Mouse (Mus musculus) erythroid progenitor cell, adult 5-6 weeks (primary cell): ENCODE measurements around the gene Ifit3. TPM values are rescaled to one million over a fixed set of nuclear protein-coding genes. Genes with fewer than 3 reads are reported as not detected.
A peak's percentile ranks its signal among the peaks of the same experiment; 100 is the strongest.
"Not testable (repeated sequence)": the region's sequence is repeated elsewhere in the genome, so short reads cannot be mapped to it uniquely, and the experiment has no call there.

ENCODE experiments used
- ATAC-seq: replicated peaks from 2 replicates; pipeline ENCODE4 v1.8.0; 2016; ENCODE audit warnings: moderate number of reproducible peaks, mild to moderate bottlenecking, moderate TSS enrichment, inconsistent platforms; ENCODE audit not compliant: poor library complexity, low FRiP score, severe bottlenecking
- total RNA-seq, 2 experiments: library from RNA; stranded (forward) in 1 of 2; stranded (reverse) in 1 of 2; fragments of 150-400 nt in 1 of 2; fragments of 186-747, 209-891 nt in 1 of 2; gene quantifications; 2 replicates each; pipeline versions ENCODE4 v1.2.3 to v1.2.4; 2015 to 2017; ENCODE audit warnings: low replicate concordance in 2 of 2

Ifit3 gene
- 2.5 and 9.2 TPM in 2 replicates for total RNA-seq (2015; ENCODE audit: low replicate concordance)
- 2.3 and 4.5 TPM in 2 replicates for total RNA-seq (2017; ENCODE audit: low replicate concordance)

DNA sequence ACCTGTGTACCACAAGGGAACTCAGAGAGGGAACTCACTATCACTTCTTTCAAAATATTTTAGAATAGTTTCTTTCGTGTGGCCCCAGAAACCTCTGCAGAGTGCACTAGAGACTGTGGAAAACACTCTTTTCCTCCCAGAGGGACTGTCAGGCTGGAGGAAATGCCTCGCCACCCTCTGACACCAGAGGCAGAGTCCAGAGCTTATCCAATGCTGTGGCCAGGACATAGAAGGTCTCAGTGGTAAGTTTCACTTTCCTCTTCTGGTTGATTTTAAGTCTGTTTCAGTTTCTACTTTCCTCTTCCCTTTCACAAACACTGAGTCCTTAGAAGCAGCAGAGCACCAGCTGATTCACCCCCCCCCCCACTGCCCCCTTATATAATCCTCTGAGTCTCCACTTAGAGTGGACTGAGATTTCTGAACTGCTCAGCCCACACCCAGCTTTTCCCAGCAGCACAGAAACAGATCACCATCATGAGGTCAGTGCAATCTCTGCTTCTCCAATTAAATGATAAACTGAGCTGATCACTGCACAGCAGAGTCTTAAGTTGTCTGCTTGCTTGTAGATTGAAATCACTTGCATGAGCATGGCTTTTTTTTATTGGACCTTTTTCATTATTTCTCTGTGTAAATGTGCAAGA, at the start of gene Ifit3:
Gene Ifit3 (plus strand): TSS at position 406 of the 641 bp plus-strand sequence.
- not testable (repeated sequence) for ATAC-seq

DNA sequence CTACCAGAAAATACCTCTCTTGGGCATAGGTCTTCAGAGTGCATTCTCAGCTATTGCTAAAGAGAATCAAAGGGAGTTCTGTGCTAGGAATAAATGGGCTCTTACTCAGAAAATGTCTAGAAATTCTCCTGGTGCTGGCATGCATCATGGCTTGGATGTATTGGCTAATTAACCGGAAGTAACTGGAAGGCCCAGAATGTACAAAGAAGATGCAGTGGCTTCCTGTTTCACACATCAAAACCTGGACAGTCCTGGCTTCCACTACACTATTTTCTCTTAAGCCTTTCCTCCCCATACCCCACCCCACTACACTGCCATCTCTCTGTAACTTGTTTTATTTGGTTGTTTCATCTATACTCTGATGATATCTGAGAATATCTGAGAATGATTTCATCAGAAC, 43.9 kb upstream of the Ifit3 start:
- ATAC-seq, result no peak

DNA sequence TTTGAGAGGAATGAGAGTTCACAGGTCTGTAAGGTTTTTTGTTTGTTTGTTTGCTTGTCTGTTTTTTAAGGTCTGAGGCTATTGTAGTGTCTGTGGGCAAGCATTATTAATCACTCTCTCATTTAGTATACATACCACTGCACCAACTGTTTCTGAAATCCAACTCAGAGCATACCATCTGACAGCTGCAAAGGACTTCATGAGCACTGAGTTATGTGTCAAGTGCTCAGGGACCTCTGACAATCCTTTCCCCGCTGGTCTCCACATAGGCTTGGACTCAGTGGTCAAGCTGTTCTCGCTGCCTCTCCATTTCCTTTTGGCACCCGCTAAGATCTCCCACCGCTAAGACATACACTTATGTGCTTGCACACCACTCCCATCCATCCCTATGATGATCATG, 37.1 kb upstream of the Ifit3 start:
- ATAC-seq, result no peak

DNA sequence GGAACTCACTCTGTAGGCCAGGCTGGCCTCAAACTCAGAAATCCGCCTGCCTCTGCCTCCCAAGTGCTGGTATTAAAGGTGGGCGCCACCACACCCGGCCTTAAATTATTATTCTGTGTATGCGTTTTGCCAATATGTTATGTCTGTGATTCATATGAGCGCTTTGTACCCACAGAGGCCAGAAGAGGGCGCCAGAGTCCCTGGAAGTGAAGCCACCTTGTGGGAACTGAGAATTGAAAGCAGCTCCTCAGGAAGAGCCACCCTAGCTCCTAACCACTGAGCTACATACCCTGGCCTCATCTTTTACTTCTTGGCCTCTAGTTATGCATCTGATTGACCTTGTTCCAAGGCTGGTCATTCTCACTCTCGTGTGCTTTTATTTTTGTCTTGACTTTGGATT, 35.4 kb upstream of the Ifit3 start:
- no peak; the same call in 1 of the 2 replicates for ATAC-seq

DNA sequence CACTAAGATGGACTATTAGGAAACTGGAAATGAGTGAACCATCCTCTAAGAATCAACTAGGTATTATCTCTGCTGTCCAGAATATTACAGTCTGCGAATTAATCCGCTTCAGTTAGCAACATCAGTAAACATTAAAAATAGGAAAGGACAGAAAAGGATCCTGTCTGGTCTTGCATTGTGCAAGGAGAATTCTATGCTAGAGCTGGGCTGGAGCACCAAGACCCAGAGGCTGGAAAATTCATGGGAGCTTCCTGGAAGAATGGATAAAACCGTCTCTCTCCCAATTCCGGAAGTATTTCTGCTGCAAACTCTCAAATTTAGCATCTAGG, 33.2 kb upstream of the Ifit3 start:
- ATAC-seq, result peak; percentile 13; the same call in 1 of the 2 replicates

DNA sequence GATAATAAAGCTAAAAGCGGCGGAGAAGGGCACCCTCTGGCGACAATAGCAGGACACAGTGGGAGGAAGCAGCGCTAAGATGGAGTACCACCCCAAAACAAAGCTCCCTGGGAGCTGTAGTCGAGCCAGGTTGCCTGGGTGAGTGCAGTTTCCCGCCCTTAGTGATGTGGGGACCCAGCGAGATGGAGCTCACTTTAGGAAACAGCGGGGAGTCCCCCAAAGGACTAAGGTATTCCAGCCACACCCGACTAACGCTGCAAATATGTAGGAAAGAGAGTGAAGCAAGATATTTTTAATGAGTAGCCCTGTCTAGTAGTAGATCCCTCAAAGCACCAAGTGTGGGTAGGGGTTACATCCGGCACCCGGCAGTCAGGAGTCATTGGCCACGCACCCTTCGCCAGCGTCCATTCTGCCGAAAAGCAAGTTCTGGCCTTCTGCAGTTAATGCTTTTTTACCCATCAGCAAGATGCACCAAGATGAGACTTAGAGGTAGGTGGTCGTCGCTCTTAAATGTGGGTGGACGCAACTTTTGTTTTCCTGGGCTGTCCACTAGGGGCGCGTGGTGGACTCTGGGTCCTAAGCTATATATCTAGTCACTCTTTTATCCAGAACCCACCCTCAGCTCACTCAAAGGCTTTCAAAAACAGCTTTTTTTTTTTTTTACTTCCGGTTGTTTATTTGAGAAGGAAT, 32.7 kb upstream of the Ifit3 start, which contains the start of gene Ifit2:
Gene Ifit2 (plus strand): TSS at position 161 of the 690 bp plus-strand sequence.
- ATAC-seq, result peak; percentile 95

DNA sequence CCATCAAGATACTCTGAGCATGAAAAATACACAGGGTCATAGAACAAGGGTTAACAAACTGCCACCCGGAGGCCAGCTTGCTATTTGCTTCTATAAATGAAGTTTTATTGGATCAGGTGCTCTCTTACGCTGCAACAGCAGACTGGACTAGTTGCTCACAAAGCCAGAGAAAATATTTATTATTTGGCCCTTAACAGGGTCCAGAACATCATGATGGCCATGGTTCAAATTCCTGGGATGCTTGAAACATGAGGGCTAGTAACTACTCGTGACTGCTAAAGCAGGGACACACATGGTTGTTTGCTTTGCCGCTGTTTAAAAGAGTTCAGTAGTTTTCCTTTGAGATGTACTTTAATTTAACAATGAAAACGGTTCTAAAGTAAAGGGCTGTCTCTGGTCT, 31.4 kb upstream of the Ifit3 start:
- no peak for ATAC-seq

DNA sequence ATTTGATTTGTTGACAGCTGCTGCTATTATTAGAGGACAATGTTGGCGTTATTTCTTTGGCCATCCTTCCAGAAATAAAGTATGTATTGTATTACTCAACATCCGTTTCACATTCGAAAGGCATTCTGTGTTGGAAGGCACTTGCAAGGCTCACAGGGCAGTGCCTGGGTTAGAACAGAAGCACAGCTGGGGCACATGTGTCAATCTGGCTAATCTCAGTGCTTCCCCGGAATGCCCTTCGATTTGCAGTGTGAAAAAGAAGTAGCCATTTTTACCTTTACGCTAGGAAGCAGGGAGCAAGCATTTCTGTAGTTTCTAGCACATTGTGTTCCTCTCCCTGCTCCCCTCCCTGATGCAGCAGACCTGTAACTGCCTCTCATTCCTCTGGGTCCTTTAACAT, 30.3 kb upstream of the Ifit3 start:
- ATAC-seq, result no peak

DNA sequence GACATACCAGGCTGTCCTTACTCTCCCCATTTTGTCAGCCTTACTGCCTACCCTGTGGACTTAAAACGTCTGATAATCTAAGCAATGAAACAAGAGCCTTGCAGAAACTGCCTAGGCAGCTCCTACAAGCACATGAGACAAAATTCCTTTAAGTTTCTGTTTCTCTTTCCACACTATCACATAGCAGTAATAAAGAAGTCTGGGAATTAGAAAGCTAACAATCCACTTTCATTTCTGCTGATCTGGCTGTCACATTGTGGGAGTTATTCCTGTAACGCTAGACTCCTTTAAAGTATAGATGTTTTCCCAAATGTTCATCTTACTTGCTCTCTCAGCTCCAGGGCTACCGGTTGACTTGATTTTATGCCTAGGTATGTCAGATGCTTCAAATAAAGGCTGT, 29.8 kb upstream of the Ifit3 start:
- no peak for ATAC-seq

DNA sequence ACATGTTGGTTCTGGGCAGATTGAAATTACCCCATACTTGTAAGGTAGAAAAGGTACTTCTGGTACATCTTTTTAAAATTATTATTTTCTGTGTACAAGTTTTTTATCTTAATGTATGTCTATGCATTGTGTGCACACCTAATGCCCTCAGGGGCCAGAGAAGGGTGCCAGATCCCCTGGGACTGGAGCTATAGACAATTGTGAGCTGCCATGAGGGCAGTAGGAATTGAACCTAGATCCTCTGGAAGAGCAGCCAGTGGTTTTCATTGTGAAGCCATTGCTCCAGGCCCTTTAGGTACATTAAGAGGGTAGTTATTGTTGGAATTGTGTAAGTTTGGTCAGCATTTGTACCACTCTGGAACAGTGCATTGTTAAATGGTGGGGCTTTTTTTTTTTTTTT, 29.3 kb upstream of the Ifit3 start:
- ATAC-seq, result no peak

DNA sequence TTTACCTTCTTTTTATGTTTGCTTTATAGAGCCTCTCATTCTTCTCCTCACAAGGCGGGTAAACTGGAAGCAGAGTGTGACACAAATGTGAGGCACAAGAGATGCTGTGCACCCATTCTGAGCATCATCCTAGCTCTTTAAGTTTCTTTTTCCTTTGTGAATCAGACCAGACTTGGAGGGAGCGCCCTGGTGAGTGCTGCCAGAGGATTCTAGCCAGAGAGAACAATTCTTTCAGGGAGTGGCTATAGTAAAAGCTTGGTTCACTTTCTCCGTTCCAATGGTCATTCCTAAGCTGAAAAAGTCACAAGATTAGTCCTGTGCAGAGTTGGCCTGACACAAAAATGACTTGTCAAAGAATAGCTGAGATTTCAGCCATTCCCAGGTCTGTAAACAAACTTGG, 26.7 kb upstream of the Ifit3 start:
- no peak for ATAC-seq

DNA sequence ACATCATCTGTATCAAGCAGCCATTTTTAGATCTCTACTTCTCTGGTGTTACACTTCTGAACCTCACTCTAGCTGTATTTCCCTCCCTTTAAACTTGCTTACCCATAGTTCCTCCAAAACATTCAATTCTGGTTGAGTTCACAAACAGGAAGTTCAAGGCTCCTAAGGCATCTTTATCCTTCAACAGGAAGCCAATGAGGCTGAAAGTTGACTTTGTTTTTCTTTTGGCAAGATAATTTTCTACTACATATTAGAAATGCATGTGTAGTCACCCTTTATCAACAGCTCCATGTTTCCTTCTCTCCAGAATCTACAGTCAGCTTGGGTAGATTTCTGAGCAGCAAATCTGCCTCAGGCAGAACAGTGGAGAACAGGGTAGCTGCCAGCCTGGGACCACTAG, 20.8 kb upstream of the Ifit3 start:
- ATAC-seq, result no peak

DNA sequence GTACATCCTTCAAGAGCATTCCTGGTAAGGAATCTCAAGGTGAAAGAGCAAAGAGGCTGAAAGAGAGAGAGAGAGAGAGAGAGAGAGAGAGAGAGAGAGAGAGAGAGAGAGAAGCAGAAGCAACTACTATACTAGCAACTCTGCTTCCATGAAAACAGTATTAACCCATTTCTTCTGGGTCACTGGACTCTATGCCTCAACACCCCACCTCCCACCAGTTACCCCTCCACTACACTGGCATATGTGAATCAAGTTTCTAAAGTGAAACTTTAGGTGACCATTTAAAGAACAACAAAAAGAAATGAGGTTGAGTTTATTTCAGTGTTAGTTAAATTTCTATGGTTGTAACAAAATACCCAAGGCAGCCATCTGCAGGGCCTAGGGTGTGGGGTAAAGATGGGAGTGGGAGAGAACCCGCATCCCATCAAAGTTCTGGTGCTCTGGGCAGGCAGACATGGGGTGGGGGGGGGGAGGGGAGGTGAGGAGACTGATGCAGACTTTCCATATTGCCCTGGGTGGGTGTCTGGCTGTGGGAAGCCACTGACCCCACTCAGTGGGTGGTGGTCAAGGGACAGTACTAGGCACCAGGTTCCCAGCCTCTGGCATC, 17.1 kb upstream of the Ifit3 start:
- ATAC-seq, result no peak

DNA sequence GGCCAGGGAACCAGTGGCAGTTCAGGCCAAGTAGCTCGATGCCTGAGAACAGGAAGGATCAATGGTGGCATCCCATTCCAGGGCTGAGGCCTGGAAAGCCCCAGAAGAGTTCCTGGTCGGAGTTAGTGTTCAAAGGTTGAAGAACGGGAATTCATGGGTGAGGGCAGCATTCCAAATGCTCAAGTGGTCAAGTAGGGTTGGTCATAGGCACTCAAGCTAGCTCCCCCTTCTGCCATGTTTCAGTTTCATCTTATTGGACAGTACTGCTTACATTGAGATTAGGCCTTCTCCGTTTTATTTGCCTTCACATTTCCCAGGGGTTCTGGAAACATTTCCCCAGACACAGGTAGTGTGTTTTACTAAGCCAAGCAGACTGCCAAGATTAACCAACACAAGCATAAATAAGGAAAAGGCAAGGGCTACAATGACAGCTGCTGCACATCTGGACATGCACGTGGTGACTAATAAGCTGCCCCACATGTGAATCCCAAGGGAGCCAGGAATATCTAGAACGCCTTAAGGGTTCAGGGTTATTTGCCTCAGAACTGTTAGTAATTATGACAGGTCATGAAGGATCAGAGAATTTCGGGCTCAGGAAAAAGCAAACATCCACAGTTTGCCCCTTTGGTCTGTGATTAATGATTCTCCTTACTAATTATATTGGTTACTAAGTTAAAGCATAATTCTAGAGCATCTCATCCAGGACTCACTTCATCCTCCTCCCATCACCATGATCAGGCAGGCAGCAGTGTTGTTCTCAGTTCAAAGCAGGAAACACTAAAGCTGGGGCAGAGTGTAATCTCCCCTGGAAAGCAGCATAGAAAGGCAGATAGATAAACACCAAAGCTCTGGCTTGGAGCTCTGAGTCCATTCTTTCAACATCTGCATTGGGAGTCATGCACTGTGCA, 14.1 kb upstream of the Ifit3 start:
- ATAC-seq, result no peak

DNA sequence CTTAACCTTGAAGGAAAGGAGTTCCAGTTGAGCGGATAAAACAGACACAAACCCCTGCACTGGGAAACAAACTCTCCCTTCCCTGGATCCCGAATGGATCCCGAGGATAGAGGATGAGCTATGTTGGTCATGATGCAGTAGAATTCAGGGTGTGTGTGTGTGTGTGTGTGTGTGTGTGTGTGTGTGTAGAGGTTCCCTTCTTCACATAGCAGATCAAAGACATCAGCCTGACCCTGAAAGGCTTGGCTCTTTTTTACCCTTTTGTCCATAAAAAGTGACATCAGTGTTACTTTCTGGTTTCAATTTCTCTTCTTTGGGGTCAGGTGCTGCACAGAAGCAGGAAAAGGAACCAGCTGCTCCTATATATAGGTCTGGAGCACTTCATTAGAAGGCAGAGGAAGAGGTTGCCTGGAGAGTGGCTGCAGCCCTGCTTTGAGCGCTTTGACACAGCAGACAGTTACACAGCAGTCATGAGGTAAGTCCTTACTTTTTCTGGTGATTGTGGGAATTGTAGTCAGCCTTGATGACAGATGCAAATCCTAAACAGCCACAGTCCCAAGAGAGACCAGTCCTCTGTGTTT, 13.3 kb upstream of the Ifit3 start:
- ATAC-seq, result no peak

DNA sequence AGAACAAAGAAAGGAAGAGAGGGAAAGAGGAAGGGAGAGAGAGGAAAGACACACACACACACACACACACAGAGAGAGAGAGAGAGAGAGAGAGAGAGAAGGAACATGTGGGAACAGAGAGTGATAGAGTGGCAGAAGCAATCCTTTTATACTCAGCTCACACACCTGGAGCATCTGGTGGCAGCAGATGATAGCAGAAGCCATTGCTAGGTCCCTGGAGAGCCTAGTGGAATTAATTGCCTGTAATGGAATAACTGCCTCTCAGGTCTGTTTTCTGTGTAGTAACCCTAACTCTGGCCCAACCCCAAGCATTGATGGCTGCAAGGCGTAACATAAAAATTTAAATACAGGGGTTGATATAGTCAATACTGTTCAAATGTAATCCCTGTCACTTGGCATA, 12.3 kb upstream of the Ifit3 start:
- ATAC-seq, result no peak

DNA sequence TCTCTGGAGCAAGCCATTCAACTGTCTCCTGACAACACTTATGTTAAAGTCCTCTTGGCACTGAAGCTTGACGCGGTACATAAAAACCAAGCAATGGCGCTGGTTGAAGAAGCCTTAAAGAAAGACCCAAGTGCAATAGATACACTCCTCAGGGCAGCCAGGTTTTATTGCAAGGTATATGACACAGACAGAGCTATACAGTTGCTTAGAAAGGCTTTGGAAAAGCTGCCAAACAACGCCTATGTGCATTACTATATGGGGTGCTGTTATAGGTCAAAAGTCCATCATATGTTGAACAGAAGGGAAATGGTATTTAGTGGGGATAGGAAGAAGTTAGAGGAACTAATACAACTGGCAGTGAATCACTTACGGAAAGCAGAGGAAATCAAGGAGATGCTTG, 9.7 kb upstream of the Ifit3 start:
- ATAC-seq, result no peak

DNA sequence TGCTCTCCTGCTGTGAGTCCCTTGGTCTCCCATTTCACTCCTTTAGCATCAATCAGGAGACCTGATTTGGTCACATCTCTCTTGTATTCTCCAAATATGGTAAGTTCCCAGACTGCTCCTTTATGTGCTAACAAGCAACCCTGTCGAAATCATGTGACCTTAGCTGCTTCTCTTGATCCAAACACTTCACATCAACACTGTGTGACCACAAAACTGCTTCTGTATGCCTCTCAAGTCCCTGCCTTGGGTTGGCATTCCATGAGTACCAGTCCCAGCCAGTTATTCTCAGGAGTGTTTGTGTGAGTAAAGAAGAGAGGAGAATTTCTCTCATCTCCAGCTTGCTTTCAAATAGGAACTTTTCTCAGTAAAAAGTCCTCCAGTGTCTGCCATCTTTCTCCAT, 6.2 kb upstream of the Ifit3 start:
- ATAC-seq, result no peak

DNA sequence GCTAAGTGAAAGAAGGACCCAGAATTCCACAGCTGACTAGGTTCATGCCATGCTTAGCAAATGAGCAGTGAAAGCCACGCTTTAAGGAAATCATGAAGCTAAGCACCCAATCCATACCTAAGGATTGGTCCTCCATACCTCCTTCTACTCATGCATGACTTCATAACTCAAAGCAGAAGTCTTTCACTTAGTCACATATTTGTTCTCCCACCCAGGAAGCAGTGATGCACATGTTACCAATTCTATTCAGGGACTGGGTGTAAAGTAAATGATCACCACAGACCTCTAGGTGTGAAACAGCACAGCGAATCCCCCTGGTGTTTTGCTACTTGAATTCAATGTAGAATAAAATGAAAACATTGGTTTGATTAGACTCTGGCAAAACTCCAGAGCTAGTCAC, 635 bp upstream of the Ifit3 start:
- not testable (repeated sequence) for ATAC-seq
